Mouse (Mus musculus) lung, embryonic 14.5 days (tissue): ENCODE data around the gene Pdhx. TPM values are rescaled to one million over a fixed set of nuclear protein-coding genes. Genes with fewer than 3 reads are reported as not detected.
A peak's percentile ranks its signal among the peaks of the same experiment; 100 is the strongest.

Source experiments
- ATAC-seq: fragments of 200-750 bp; cut with Nextera tagmentation; 2 replicates; pipeline ENCODE4 v1.8.0; 2017; ENCODE audit warnings: mild to moderate bottlenecking, moderate TSS enrichment, moderate library complexity; ENCODE audit not compliant: insufficient read depth
- DNase-seq: peaks from one replicate; pipeline ENCODE4 v3.0.0-alpha.2; 2015
- H3K27ac ChIP-seq: fragments of 300-500 bp; sonication (generic); 2 replicates; pipeline ENCODE4 v1.5.1; 2014; ENCODE audit warnings: low read depth, mild to moderate bottlenecking, moderate library complexity
- H3K27me3 ChIP-seq: fragments of 300-500 bp; sonication (generic); 2 replicates; pipeline ENCODE4 v1.6.1; 2014; ENCODE audit warnings: low read length, control low read depth; ENCODE audit not compliant: insufficient read depth
- H3K36me3 ChIP-seq: fragments of 300-500 bp; sonication (generic); 2 replicates; pipeline ENCODE4 v1.6.1; 2014; ENCODE audit warnings: control low read depth; ENCODE audit not compliant: insufficient read depth
- H3K4me1 ChIP-seq: fragments of 300-500 bp; sonication (generic); 2 replicates; pipeline ENCODE4 v1.6.1; 2014; ENCODE audit warnings: antibody characterized with exemption, control low read depth; ENCODE audit not compliant: insufficient read depth
- H3K4me2 ChIP-seq: fragments of 300-500 bp; sonication (generic); 2 replicates; pipeline ENCODE4 v1.6.1; 2014; ENCODE audit warnings: mild to moderate bottlenecking
- H3K4me3 ChIP-seq: fragments of 300-500 bp; sonication (generic); 2 replicates; pipeline ENCODE4 v1.5.1; 2014; ENCODE audit warnings: low read depth, low read length
- H3K9ac ChIP-seq: fragments of 300-500 bp; sonication (generic); 2 replicates; pipeline ENCODE4 v1.6.1; 2014
- H3K9me3 ChIP-seq: fragments of 300-500 bp; sonication (generic); 2 replicates; pipeline ENCODE4 v1.6.1; 2016; ENCODE audit warnings: low read depth, low read length, control low read depth
- CTCF ChIP-seq: IDR thresholded peaks from 2 replicates; pipeline ENCODE4 v1.5.1; 2016; ENCODE audit warnings: antibody characterized with exemption, low read depth
- WGBS: fragments of 180-500 bp; shearing (Covaris S2); extraction: QIAGEN DNeasy Blood & Tissue Kit; methylation state at CpG from one replicate; pipeline ENCODE4 v1.1.7; 2014; 5-methylcytosine and 5-hydroxymethylcytosine counted together
- polyA plus RNA-seq: library from polyadenylated mRNA; unstranded; fragments of >200 nt; fragmentation: Nextera tagmentation; extraction: Ambion mirVana; gene quantifications from 2 replicates; pipeline ENCODE4 v1.2.1, GENCODE M21; 2014

Gene Pdhx
- polyA plus RNA-seq: 37.0 and 38.5 TPM in 2 replicates

GRCm38 (mm10) chr2:103073219-103073982, at the start of gene Pdhx, which contains the start of gene Apip:
Pdhx (minus strand) TSS chr2:103073513.
Apip (plus strand) TSS chr2:103073675.
- ATAC-seq: peak; percentile 99
- Histone ChIP-seq H3K4me3 (peak within 1 kb of the TSS; percentile 67), H3K4me2 (peak within 1 kb of the TSS; percentile 71), H3K9ac (peak within 1 kb of the TSS; percentile 75), H3K9me3 (no peaks in the 10 kb centered on the region), H3K36me3 (0 out of 2 replicates have a peak, but pooled peaks cover 4% of the 10 kb centered on the region), H3K27ac (peak within 1 kb of the TSS; percentile 76), H3K27me3 (no peaks in the 10 kb centered on the region), H3K4me1 (peaks cover 10% of the 10 kb centered on the region)
- TF ChIP-seq CTCF: no peak
- WGBS: under 1% methylated on average over 55 of the region's 55 CpGs
- peak; percentile 100 for DNase-seq

DNA sequence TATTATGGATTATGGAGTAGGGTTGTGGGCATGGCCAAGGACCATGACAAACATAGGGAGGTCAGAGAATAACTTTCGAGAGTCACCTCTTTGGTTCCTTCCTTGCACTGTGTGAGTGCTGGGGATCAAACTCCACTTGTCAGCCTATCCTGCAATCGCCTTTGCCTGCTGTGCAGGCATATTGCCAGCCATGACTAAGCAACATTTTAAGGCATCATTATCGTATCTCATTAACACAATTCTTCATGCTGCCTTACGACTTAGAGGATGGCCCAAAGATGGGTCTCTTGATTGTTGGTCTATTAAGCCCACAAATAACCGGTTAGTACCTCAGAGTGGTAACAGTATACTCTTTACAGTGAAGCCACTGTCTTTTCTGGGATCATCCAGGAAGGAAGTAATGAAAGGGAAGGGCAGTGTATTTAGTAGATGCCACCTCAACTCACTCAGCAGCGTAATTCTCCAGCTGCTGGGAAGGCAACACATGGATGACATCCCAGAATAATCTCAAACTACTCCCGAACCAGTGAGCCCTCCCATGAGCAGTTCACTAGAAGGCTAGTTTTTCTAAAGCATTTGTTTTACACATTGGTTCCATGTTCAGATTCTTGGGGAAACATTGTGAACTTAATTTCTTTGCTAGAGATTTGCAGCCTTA, 46.0 kb upstream of the Pdhx start:
- no peaks in the 10 kb centered on the region for H3K27me3 ChIP-seq
- H3K27ac ChIP-seq: no peak overlapping the region
- no peaks in the 10 kb centered on the region for H3K9me3 ChIP-seq
- 71% methylated on average over 7 of the region's 7 CpGs for WGBS
- no peak overlapping the region for H3K4me2 ChIP-seq
- H3K4me3 ChIP-seq: no peak overlapping the region
- DNase-seq (no peak), ATAC-seq (no peak)
- no peak for TF ChIP-seq CTCF
- no peak overlapping the region for H3K9ac ChIP-seq
- H3K36me3 ChIP-seq: no peaks in the 10 kb centered on the region
- H3K4me1 ChIP-seq: no peaks in the 10 kb centered on the region

- Histone ChIP-seq H3K27ac (no peak overlapping the region), H3K4me1 (no peaks in the 10 kb centered on the region), H3K4me3 (no peak overlapping the region), H3K9ac (no peak overlapping the region), H3K4me2 (no peak overlapping the region), H3K27me3 (no peaks in the 10 kb centered on the region), H3K36me3 (no peaks in the 10 kb centered on the region), H3K9me3 (no peaks in the 10 kb centered on the region)
- DNase-seq: no peak
- ATAC-seq: no peak
- WGBS: 70% methylated on average over 6 of the region's 6 CpGs
- TF ChIP-seq CTCF: no peak
Observed at GRCm38 (mm10) chr2:103118324-103119196, 45.2 kb upstream of the Pdhx start.

- H3K9me3 ChIP-seq: no peaks in the 10 kb centered on the region
- DNase-seq (no peak), ATAC-seq (no peak)
- no peak overlapping the region for H3K27ac ChIP-seq
- H3K4me3 ChIP-seq: no peak overlapping the region
- H3K9ac ChIP-seq: no peak overlapping the region
- no peaks in the 10 kb centered on the region for H3K27me3 ChIP-seq
- WGBS: 71% methylated on average over 5 of the region's 5 CpGs
- H3K4me2 ChIP-seq: no peak overlapping the region
- no peak for TF ChIP-seq CTCF
- H3K4me1 ChIP-seq: no peaks in the 10 kb centered on the region
- H3K36me3 ChIP-seq: no peaks in the 10 kb centered on the region
Observed at GRCm38 (mm10) chr2:103117212-103117611, 43.9 kb upstream of the Pdhx start.

GRCm38 (mm10) chr2:103111669-103112068, 38.4 kb upstream of the Pdhx start:
- H3K36me3 ChIP-seq: no peaks in the 10 kb centered on the region
- H3K4me2 ChIP-seq: no peak overlapping the region
- DNase-seq (peak; percentile 44), ATAC-seq (peak; percentile 82)
- peak overlapping the region; percentile 24; the same call in 1 of the 2 replicates for H3K27ac ChIP-seq
- H3K4me3 ChIP-seq: no peak overlapping the region
- H3K9me3 ChIP-seq: no peaks in the 10 kb centered on the region
- TF ChIP-seq CTCF: no peak
- H3K9ac ChIP-seq: no peak overlapping the region
- H3K27me3 ChIP-seq: no peaks in the 10 kb centered on the region
- no peaks in the 10 kb centered on the region for H3K4me1 ChIP-seq
- WGBS: 27% methylated on average over 8 of the region's 8 CpGs

DNA sequence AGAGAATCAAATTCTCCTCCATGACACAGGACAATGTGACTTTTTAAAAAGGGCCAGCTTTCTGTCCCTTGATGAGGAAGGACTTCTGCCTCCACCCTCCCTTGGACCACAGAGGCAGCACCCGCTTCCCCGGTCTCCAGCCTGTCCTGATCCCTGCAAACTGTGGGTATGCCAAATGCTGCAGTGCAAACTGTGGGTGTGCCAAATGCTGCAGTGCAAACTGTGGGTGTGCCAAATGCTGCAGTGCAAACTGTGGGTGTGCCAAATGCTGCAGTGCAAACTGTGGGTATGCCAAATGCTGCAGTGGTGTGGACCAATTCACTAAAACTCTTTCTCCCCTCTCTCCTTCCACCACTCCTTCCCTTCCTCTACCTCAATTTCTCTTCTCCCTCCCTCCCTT, 32.9 kb upstream of the Pdhx start:
- H3K27ac ChIP-seq: no peak overlapping the region
- H3K9me3 ChIP-seq: no peaks in the 10 kb centered on the region
- 84% methylated on average over 2 of the region's 2 CpGs for WGBS
- DNase-seq (no peak), ATAC-seq (no peak)
- no peaks in the 10 kb centered on the region for H3K27me3 ChIP-seq
- H3K4me3 ChIP-seq: no peak overlapping the region
- no peaks in the 10 kb centered on the region for H3K4me1 ChIP-seq
- no peak for TF ChIP-seq CTCF
- no peaks in the 10 kb centered on the region for H3K36me3 ChIP-seq
- H3K4me2 ChIP-seq: no peak overlapping the region
- H3K9ac ChIP-seq: no peak overlapping the region
